Mouse (Mus musculus): ENCODE results near the gene Kcnq2.

- no peak for TF ChIP-seq MYOG (IDR thresholded peaks at IDR 0.05; ENCODE audit: control insufficient read depth in 1 of 3, insufficient read depth in 1 of 3, insufficient read length in 2 of 3, low read depth in 2 of 3)
- no peak for TF ChIP-seq POLR2A (IDR thresholded peaks at IDR 0.05; ENCODE audit: insufficient read length, low read depth)
- no peak for TF ChIP-seq POLR2AphosphoS2 (IDR thresholded peaks at IDR 0.05; ENCODE audit: insufficient read length, low read depth)
- TF ChIP-seq REST (IDR thresholded peaks at IDR 0.05; ENCODE audit: insufficient read depth, insufficient read length) = no peak
- no peak for TF ChIP-seq MAX (IDR thresholded peaks at IDR 0.05; ENCODE audit: low read depth)
- no peak for TF ChIP-seq E2F4 (IDR thresholded peaks at IDR 0.05; ENCODE audit: insufficient read depth)
- no peak for TF ChIP-seq MYOD1 (IDR thresholded peaks at IDR 0.05; ENCODE audit: control insufficient read depth in 1 of 3, insufficient read length in 2 of 3, low read depth in 2 of 3)
- TF ChIP-seq TCF3 (IDR thresholded peaks at IDR 0.05; ENCODE audit: insufficient read length, low read depth) = no peak
- no peak for TF ChIP-seq TCF12 (IDR thresholded peaks at IDR 0.05; ENCODE audit: insufficient read depth, poor library complexity, severe bottlenecking)
- no peak for TF ChIP-seq CEBPB (IDR thresholded peaks at IDR 0.05; ENCODE audit: insufficient read depth, poor library complexity, severe bottlenecking)
- no peak for TF ChIP-seq USF1 (IDR thresholded peaks at IDR 0.05; ENCODE audit: low read depth)
These were observed 93.2 kb downstream of the Kcnq2 start for GRCm38 (mm10) chr2:181041941-181042340.
